Mouse (Mus musculus): ENCODE results near the gene Sema4d.

DNA sequence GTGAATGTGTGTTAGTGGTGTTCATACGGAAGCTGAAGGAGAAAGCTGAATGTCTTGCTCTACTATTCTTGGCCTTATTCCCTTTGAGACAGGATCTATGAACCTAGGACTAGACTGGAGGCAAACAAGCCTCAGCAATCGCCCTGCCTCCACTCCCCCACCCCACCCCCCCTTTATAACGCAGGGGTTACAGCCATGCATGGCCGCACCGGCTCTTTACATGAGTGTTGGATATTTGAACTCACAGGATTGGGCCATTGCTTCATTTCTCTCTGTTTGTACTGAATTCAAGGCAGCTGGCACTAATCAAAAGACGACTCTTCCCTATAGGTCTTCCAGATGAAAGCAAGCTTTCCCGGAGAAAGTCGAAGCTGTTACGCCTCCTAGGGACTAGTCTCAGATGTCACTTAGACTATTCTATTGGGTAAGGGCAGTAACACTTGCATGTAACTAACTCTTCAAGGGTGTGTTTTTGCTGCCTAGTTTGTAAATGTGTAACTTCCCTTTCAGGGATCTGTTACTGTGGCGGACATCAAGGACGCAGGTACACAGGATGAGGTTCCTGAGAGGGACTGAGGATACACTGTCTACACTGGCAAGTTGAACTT, 151.3 kb downstream of the Sema4d start:
- TF ChIP-seq EP300 (IDR thresholded peaks at IDR 0.05; ENCODE audit: low read depth) (no peak), CTCF (IDR thresholded peaks at IDR 0.05; ENCODE audit: low read depth) (no peak)
